Mouse (Mus musculus) layer of hippocampus, adult 9-10 months (tissue): ENCODE results near the gene Serpini1.
A peak's percentile ranks its signal among the peaks of the same experiment; 100 is the strongest.
"Not testable (repeated sequence)": the region's sequence is repeated elsewhere in the genome, so short reads cannot be mapped to it uniquely, and the experiment has no call there.

Source experiments
- DNase-seq: peaks from one replicate; pipeline ENCODE4 v3.0.0; 2022; ENCODE audit warnings: low spot score

Gene Serpini1

DNA sequence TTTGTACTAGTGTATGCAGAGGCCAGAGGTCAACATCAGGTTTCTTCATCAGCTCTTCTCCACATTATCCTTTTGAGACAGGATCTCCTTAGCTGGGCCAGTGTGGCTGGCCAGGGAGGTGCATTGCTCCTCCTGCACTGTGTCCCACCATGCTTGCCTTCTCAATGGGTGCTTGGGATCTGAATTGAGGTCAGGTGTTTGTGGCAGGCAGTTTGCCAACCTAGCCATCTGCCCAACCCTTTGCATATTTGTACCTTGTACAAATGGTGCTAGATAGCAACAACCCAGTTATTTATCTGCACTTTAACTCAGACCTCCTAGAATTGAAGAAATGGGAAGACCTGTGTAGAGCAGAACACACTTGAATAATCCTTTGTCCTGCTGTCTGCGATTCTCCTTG is 78.3 kb downstream of the Serpini1 start:
- no peak for DNase-seq

DNA sequence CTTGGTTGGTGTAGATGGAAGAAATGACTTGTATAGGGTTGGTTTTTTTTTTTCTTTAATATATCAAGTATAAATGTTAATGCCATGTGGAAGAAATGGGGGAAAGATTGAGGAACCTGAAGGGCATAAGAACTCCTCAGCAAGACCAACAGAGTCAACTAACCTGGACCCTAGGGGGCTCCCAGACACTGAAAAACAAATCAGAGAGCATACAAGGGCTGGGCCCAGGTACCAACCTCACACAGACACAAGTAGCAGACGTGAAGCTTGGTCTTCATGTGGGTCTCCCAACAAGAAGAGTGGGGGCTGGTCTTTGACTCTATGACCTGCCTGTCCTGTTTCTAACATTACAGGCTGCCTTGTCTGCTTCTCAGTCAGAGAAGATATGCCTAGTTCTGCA is 82.2 kb downstream of the Serpini1 start:
- DNase-seq = no peak

DNA sequence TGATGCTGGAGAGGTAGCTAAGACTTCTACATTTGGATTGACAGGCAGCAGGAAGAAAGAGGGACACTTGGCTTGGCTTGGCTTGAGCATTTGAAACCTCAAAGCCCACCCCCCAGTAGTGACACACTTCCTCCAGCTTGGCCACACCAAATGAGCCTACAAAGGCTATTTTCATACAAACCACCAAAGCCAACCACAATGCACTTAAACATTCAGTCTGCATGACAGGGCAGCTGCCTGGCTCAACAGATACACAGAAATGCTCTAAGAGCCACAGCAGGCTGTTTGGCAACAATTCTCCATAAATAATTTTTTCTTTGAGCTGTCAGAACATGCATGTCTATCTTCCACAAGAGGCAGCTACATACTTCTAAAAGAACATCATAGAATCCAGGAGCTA is 90.2 kb downstream of the Serpini1 start:
- no peak for DNase-seq

DNA sequence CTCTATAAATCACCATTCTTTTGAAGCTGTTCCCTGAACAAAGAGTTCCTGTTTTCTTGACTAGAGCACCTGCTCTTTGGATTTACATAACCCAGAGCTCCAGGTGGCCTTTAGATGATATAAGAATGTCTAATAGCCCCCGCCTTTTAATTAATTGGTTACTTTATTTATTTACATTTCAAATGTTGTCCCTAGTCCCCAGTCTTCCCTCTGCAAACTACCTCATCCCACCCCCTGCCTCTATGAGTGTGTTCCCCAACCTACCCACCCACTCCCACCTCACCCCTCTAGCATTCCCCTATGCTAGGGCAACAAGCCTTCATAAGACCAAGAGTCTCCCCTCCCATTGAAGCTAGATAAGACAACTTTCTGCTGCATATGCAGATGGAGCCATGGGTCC is 90.9 kb downstream of the Serpini1 start:
- no peak for DNase-seq

DNA sequence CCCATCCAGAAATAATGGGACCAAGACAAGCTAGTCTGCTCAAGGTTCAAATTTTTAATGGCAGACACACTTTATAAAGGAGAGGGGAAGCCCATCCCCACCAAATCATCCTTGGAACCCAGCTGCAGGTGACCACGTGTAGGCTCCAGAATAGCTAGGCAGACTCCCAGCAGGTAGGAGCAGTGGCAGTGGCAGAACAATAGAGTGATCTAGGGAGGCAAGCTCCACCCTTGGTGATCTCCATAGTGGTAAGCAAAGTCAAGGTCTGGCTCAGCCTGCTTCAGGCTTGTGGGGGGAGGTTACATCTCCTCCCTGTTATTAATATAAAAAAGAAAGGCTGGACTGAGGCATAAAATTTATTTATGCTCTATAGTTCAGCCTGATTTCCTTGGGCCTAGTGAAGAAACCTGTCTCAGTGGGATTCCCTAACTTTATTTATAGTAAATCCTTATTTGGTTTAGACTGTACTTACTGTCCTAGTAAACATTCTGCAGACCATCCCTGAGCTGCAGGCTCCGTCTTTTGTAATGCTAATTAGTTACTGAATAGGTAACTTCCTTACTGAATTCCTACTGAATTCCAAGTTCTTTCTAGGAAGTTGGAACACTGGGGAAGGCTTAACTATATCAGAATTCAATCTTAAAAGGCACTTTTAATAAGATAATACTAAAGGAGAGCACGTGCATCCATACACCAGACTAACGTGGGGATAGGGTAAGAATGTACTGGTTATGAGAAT is 93.2 kb downstream of the Serpini1 start:
- not testable (repeated sequence) for DNase-seq

DNA sequence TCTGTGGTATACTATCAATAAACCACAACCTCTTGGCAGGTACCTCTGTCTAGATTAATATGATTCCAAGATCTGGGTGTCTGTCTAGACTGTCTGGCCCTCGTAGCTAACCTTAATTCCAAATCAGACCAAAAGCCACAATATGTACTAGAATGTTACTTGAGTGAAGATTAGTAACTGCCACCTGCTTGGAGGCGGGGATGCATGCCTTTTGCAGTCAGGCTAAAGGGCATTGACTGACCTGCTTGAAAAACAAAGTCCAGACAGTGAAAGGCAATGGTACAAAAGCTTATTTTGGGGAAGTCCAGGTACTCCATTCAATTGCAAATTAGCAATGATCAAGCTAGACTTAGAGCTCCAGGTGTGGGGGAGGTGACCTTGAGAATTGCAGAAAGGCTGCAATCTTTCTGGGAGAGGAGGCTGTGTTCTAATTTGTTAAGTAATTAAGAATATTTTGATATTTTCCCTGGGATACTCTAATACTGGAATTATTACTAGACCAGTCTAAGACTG is 94.3 kb downstream of the Serpini1 start:
- no peak for DNase-seq

DNA sequence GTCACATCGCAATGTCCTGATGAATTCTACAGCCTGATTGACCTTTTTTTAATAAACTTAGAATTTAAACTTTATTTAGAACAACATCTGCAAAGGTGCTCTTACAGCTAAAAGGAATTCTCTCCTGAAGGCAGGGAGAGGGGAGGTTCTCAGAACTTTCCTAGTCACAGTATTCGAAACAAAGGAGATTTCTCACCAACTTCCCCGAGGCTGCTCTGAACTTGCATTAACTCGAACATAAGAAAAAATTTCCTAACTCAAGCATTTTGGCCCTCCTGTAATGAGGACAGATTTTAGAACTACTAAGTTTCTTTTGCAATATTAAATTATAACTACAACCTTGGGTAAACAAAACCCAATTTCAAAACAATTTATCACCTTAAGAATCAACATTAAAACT is 96.6 kb downstream of the Serpini1 start:
- DNase-seq = not testable (repeated sequence)

DNA sequence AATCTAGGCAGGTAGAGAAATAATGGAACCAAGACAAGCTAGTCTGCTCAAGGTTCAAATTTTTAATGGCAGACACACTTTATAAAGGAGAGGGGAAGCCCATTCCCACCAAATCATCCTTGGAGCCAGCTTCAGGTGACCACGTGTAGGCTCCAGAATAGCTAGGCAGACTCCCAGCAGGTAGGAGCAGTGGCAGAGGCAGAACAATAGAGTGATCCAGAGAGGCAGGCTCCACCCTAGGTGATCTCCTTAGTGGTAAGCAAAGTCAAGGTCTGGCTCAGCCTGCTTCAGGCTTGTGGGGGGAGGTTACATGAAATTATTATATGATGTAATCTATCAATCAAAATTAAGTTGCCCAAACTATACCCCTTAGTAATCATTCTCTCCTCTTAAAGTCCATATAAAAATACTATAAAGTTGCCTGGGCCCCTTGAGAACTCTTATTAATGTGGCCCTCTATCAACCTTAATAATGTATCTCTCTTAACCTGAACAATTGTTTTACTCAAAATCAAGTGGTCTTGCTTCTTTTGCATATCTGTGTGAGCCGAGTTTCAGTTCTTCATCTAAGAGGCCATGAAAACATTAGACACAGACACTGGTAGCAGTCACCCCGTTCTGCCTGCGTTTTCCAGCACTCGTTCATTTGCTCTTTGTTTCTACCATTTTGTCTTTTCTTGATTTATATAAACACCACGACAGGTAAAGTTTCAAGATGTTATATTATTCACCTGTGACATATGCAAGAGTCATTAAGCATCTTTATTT is 98.4 kb downstream of the Serpini1 start:
- DNase-seq = no peak

DNA sequence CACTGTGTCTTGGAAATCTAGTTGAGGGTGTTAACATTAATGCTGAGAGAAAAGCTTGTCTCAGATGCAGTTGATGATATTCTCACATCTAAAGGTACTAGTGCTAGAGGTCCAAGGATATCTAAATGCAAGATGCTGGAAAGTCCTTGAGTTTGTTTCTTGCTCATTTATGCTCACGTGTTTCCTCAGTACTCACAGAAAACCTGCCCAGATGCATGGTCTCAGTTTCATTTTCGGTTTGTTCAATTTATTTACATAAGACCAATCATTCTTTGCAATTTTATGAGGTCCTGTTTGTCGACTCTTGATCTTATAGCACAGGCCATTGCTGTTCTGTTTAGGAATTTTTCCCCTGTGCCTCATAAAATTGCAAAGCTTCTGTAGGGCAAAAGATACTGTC is 109.6 kb downstream of the Serpini1 start:
- DNase-seq = no peak

DNA sequence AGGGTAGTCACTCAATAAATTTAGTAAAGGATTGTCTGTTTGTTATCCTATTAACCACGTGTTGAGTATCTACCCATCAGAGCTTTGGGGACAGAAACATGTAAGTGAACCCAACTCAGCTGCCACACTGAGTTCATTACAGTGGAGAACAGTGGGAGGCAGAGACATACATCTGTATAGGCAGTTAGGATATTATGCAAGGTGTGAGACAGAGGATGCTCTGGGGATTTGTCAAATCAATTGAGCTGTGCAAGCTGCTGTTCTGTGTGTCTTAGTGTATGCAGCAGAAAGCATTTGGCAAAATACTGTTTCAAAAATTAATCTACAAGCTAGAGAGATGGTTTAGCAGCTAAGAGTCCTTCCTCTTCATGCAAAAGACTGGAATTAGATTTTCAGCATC is 113.1 kb downstream of the Serpini1 start:
- DNase-seq = no peak

DNA sequence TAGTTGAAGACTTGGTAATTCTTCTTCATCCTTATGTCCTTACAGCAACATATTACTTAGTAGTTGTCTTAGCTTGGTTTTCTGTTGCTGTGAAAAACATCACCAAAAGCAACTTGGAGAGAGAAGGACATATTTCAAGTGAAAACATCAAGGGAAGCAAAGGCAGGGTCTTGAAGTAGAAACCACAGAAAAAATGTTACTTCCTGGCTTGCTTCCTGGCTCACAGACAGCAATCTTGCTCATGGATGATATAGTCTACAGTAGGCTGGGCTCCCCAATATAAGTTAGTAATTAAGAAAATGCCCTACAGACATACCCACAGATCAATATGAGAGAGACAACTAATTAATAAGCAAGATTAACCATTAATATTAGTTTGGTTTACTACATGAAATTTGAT is 125.5 kb downstream of the Serpini1 start:
- DNase-seq = no peak

DNA sequence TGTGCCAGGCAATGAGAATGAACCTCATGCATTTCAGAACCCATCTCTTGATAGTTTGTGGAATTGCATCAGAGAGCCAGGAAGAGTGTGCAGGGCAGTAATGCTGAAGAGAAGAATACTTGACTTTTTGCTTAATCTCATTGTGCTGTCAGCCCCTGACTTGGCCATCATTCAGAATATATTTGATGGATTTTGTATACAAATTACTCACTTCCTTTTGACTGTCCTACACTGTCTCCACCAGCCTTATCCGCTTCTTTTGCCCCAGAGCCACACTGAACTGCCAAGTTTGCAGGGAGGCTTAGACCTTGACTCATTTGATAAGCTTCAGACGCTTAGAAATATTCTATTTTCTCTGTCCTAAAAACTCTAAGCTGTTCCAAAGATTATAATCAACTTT is 129.4 kb downstream of the Serpini1 start:
- DNase-seq = no peak

DNA sequence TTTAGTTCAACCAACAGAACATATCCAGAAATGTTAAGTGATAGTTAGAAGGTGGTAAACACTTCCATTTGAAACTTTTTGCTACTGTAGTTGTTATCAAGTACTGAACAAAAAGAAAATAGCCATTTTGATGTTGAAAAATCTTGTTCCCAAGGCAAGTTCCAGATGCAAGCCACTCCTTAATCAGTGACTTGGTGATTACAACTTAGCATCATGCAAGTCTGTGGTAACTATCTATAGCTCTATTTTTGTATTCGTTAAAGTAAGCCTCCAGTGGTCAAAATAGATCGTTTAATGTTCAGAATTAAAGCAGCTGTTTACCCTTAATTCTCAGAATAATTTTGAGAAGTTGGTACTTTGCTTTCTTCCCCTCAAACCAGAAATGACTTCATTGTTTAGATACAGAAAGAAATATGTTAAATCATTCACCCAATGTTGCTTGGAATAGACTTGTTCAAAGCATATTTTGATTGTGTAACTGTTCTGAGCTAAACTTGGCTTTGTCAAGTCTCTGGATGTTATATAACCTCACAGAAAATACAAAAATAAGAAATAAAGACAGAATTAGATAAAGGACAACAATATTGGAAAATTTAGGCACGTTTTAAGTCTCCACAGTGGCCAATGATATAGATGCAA is 130.0 kb downstream of the Serpini1 start:
- DNase-seq = peak; percentile 20

DNA sequence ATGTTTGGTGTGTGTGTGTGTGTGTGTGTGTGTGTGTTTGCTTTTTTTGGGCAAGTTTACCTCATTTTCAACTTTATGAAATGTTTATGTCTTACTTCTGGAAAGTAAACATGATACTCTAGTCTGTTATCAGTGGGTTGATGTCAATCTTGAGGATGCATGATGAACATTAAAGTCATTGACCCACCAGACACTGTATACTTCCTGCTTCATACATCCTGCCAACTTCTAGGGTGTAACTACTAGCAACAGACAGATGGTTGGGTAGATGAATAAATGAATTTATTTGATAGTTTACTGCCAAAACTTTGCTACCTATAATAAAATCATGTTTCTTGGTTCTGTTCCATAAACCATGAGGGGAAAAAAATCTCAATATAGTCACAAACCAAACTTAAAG is 133.0 kb downstream of the Serpini1 start:
- no peak for DNase-seq

DNA sequence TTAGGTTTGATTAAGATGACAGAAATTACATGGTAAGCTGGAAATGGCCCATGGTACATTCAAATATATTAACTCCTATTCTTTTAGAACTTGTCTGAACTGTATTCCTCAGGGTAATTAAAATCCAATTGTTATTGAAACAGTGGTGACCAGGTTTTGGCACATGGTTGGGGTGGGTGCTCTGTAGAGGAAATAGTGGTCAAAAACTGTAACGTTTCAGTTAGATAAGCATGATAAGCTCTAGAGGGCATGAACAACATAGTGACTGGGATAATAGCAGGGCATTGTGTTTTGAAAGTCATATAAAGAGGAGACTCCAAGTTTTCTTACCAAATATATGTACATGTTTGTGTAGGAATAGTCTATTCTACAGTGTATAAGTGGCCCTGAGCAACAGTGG is 134.7 kb downstream of the Serpini1 start:
- DNase-seq = no peak
